Mouse (Mus musculus): ENCODE data around the gene Ksr2. TPM values are rescaled to one million over a fixed set of nuclear protein-coding genes. Genes with fewer than 3 reads are reported as not detected.
A peak's percentile ranks its signal among the peaks of the same experiment; 100 is the strongest.

Ksr2 gene
- total and polyA plus RNA-seq, 3 experiments: 0.36 to 1.3 (median 1.2) TPM

- in situ Hi-C loops (cut with MboI; ENCODE audit: low pct_ligation_motif_present, low pct_unique_long_range_greater_than_20kb, low sequenced_read_pairs) (no loop called here), dilution Hi-C loops (cut with MboI; ENCODE audit: extremely low pct_ligation_motif_present, extremely low pct_unique_long_range_greater_than_20kb, low sequenced_read_pairs) (no loop called here)
- Histone ChIP-seq H3K9me3 (replicated peaks; ENCODE audit: low read length) (no peaks in the 10 kb centered on the region), H3K9ac (ENCODE audit: insufficient read depth, low read depth) (no peak overlapping the region), H3K79me2 (replicated peaks; ENCODE audit: control insufficient read depth, extremely low read depth, insufficient read depth, poor library complexity, severe bottlenecking) (no peaks in the 10 kb centered on the region), H3K4me2 (ENCODE audit: insufficient read depth, low read depth, poor library complexity, severe bottlenecking) (no peak overlapping the region), H3K4me1 (ENCODE audit: control insufficient read depth in 1 of 2, insufficient read depth in 2 of 2) (peaks cover 4 to 18% of the 10 kb centered on the region in 2 experiments; a peak in 3 of 4 replicates), H3K36me3 (replicated peaks in 1 of 2; ENCODE audit: control insufficient read depth in 1 of 2, insufficient read depth in 1 of 2, low read length in 1 of 2) (no peaks in the 10 kb centered on the region), H3K4me3 (replicated peaks in 1 of 3; ENCODE audit: low read depth in 2 of 3, low read length in 2 of 3, poor library complexity in 1 of 3) (no peak overlapping the region), H3K27me3 (replicated peaks) (no peaks in the 10 kb centered on the region), H3K27ac (ENCODE audit: insufficient read depth, low read depth) (no peak overlapping the region)
- no peak for TF ChIP-seq ETS1 (conservative IDR thresholded peaks at IDR 0.05; ENCODE audit: low read depth, low read length)
- TF ChIP-seq CTCF (conservative IDR thresholded peaks at IDR 0.05 in 1 of 2, IDR thresholded peaks at IDR 0.05 in 1 of 2; ENCODE audit: low read depth in 2 of 2, low read length in 2 of 2): no peak
- no peak for TF ChIP-seq CHD2 (IDR thresholded peaks at IDR 0.05; ENCODE audit: low read length)
- no peak for TF ChIP-seq ZNF384 (IDR thresholded peaks at IDR 0.05; ENCODE audit: low read depth, low read length)
- no peak for TF ChIP-seq JUND (conservative IDR thresholded peaks at IDR 0.05; ENCODE audit: low read depth, low read length)
- no peak for TF ChIP-seq MEF2A (IDR thresholded peaks at IDR 0.05; ENCODE audit: borderline replicate concordance, low read depth, low read length)
- TF ChIP-seq NRF1 (IDR thresholded peaks at IDR 0.05; ENCODE audit: low read depth, low read length): no peak
- TF ChIP-seq RAD21 (IDR thresholded peaks at IDR 0.05; ENCODE audit: low read depth, low read length): no peak
- no peak for TF ChIP-seq USF2 (conservative IDR thresholded peaks at IDR 0.05; ENCODE audit: low read depth, low read length)
- no peak for TF ChIP-seq MAFK (IDR thresholded peaks at IDR 0.05; ENCODE audit: insufficient replicate concordance, low read length)
- no peak for TF ChIP-seq POLR2A (IDR thresholded peaks at IDR 0.05; ENCODE audit: low read depth, low read length)
- no peak for TF ChIP-seq MXI1 (IDR thresholded peaks at IDR 0.05; ENCODE audit: low read depth, low read length)
- no peak for DNase-seq (ENCODE audit: extremely low read depth)
Measured at GRCm38 (mm10) chr5:117515861-117516260, 102.1 kb downstream of the Ksr2 start.

- TF ChIP-seq ZNF384 (IDR thresholded peaks at IDR 0.05; ENCODE audit: low read depth, low read length) (no peak), JUND (conservative IDR thresholded peaks at IDR 0.05; ENCODE audit: low read depth, low read length) (no peak), ZC3H11A (IDR thresholded peaks at IDR 0.05; ENCODE audit: low read depth, low read length) (peak; percentile 26), IRF4 (IDR thresholded peaks at IDR 0.05; ENCODE audit: low read depth, low read length) (no peak), RAD21 (IDR thresholded peaks at IDR 0.05; ENCODE audit: low read depth, low read length) (peak; percentile 69), CTCF (conservative IDR thresholded peaks at IDR 0.05 in 1 of 2, IDR thresholded peaks at IDR 0.05 in 1 of 2; ENCODE audit: low read depth in 2 of 2, low read length in 2 of 2) (peak; percentile 84 to 98), RCOR1 (conservative IDR thresholded peaks at IDR 0.05; ENCODE audit: low read depth, low read length) (no peak), TBP (conservative IDR thresholded peaks at IDR 0.05; ENCODE audit: low read depth, low read length) (no peak), NRF1 (IDR thresholded peaks at IDR 0.05; ENCODE audit: low read depth, low read length) (no peak), TCF12 (IDR thresholded peaks at IDR 0.05; ENCODE audit: low read depth, low read length) (no peak), POLR2A (IDR thresholded peaks at IDR 0.05; ENCODE audit: low read depth, low read length) (no peak), ZMIZ1 (IDR thresholded peaks at IDR 0.05; ENCODE audit: low read depth, low read length) (no peak), SIN3A (IDR thresholded peaks at IDR 0.05; ENCODE audit: low read length) (no peak), MEF2A (IDR thresholded peaks at IDR 0.05; ENCODE audit: borderline replicate concordance, low read depth, low read length) (no peak), ELF1 (IDR thresholded peaks at IDR 0.05; ENCODE audit: low read depth, low read length) (no peak), PAX5 (IDR thresholded peaks at IDR 0.05; ENCODE audit: low read length) (no peak), MXI1 (IDR thresholded peaks at IDR 0.05; ENCODE audit: low read depth, low read length) (no peak), NELFE (IDR thresholded peaks at IDR 0.05; ENCODE audit: low read depth, low read length) (no peak), JUN (IDR thresholded peaks at IDR 0.05; ENCODE audit: insufficient read depth, low read depth, low read length) (no peak), MAX (IDR thresholded peaks at IDR 0.05; ENCODE audit: low read length) (no peak), ETS1 (conservative IDR thresholded peaks at IDR 0.05; ENCODE audit: low read depth, low read length) (no peak), ZKSCAN1 (IDR thresholded peaks at IDR 0.05; ENCODE audit: borderline replicate concordance, low read depth, low read length) (no peak), CHD2 (IDR thresholded peaks at IDR 0.05; ENCODE audit: low read length) (no peak), EP300 (IDR thresholded peaks at IDR 0.05; ENCODE audit: low read length) (no peak), MAFK (IDR thresholded peaks at IDR 0.05; ENCODE audit: insufficient replicate concordance, low read length) (no peak), SMC3 (IDR thresholded peaks at IDR 0.05; ENCODE audit: low read depth, low read length) (peak; percentile 78), CHD1 (IDR thresholded peaks at IDR 0.05; ENCODE audit: low read depth, low read length) (no peak)
- DNase-seq (ENCODE audit: extremely low read depth): peak; percentile 54
- no peak overlapping the region for H3K9ac ChIP-seq (ENCODE audit: insufficient read depth, low read depth)
- no peak overlapping the region for H3K4me3 ChIP-seq (replicated peaks in 1 of 3; ENCODE audit: low read depth in 2 of 3, low read length in 2 of 3, poor library complexity in 1 of 3)
- peaks cover 3 to 11% of the 10 kb centered on the region in 2 experiments; a peak in 3 of 4 replicates for H3K4me1 ChIP-seq (ENCODE audit: control insufficient read depth in 1 of 2, insufficient read depth in 2 of 2)
- no peaks in the 10 kb centered on the region for H3K79me2 ChIP-seq (replicated peaks; ENCODE audit: control insufficient read depth, extremely low read depth, insufficient read depth, poor library complexity, severe bottlenecking)
- H3K36me3 ChIP-seq (replicated peaks in 1 of 2; ENCODE audit: control insufficient read depth in 1 of 2, insufficient read depth in 1 of 2, low read length in 1 of 2): peaks cover 0 to 3% of the 10 kb centered on the region in 2 experiments
- H3K4me2 ChIP-seq (ENCODE audit: insufficient read depth, low read depth, poor library complexity, severe bottlenecking): no peak overlapping the region
- H3K27ac ChIP-seq (ENCODE audit: insufficient read depth, low read depth): no peak overlapping the region
- no peaks in the 10 kb centered on the region for H3K9me3 ChIP-seq (replicated peaks; ENCODE audit: low read length)
- in situ Hi-C loops (cut with MboI; ENCODE audit: low pct_ligation_motif_present, low pct_unique_long_range_greater_than_20kb, low sequenced_read_pairs) (no loop called here), dilution Hi-C loops (cut with MboI; ENCODE audit: extremely low pct_ligation_motif_present, extremely low pct_unique_long_range_greater_than_20kb, low sequenced_read_pairs) (no loop called here)
- H3K27me3 ChIP-seq (replicated peaks): no peaks in the 10 kb centered on the region
Measured at GRCm38 (mm10) chr5:117516597-117516996, 102.8 kb downstream of the Ksr2 start.
